In the genomic region with DNA sequence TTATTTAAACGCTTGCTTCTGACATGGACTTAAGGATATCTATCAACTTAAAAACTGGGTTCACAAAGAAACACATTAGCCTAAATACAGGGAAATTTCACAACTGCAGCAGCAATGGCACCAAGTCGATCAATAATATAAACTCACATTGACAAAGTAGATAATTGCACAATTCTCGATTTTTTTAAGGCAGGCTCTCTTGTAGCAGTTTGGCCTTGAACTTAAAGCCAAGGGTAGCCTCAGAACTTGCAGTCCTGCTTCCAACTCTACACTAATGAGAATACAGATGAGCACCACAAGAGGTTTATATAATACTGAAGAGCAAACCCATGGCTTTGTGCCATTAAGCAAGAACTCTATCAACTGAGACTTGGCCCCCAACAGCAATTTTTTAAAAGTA, we compare ENCODE assay signal across 19 mouse cellular contexts. TPM values are rescaled to one million over a fixed set of nuclear protein-coding genes. Genes with fewer than 3 reads are reported as not detected.
"Had no signal": no experiment of that assay in that cellular context is flagged by ENCODE, and none has a peak within 500 bp of the region (broad histone marks: within the 10 kb centered on the region; RNA-seq: fewer than 3 reads in every experiment).

No protein-coding gene starts in this region.

- H3K9me3 ChIP-seq: neural tube, embryonic 13.5 days; neural tube, embryonic 15.5 days; stomach, embryonic 15.5 days had no signal

- H3K9ac ChIP-seq: neural tube, embryonic 13.5 days; neural tube, embryonic 15.5 days; stomach, embryonic 15.5 days had no signal

- H3K4me3 ChIP-seq: neural tube, embryonic 13.5 days; neural tube, embryonic 15.5 days; stomach, embryonic 15.5 days had no signal

- DNase-seq: retina, postnatal 1 day; right cerebral cortex, adult 18-20 months; right cerebral cortex, postnatal 14 days; right cerebral cortex, postnatal 25 days; right cerebral cortex, postnatal 4 days; spleen, adult 18-20 months; thymus, adult 18-20 months; thymus, adult 2 months; thymus, postnatal 14 days; thymus, postnatal 25 days; thymus, postnatal 36 days; thymus, postnatal 4 days had no signal

- H3K4me1 ChIP-seq: neural tube, embryonic 13.5 days; neural tube, embryonic 15.5 days; stomach, embryonic 15.5 days had no signal

- H3K27ac ChIP-seq: neural tube, embryonic 13.5 days; neural tube, embryonic 15.5 days; stomach, embryonic 15.5 days; stomach, postnatal 0 days had no signal

- H3K27me3 ChIP-seq: neural tube, embryonic 13.5 days; neural tube, embryonic 15.5 days; stomach, embryonic 15.5 days had no signal

- H3K4me2 ChIP-seq: neural tube, embryonic 13.5 days; neural tube, embryonic 15.5 days; stomach, embryonic 15.5 days had no signal

RNA-seq across cellular contexts. Expression of gene Slc17a8, which starts 15.9 kb away (rescaled TPM):
- polyA plus RNA-seq: small intestine, adult 2 months; spleen, adult 2 months; stomach, embryonic 14.5 days; stomach, embryonic 15.5 days; stomach, postnatal 0 days had no signal
